Mouse (Mus musculus): ENCODE data around the gene Cldn15. TPM values are rescaled to one million over a fixed set of nuclear protein-coding genes. Genes with fewer than 3 reads are reported as not detected.
"Not testable (repeated sequence)": the region's sequence is repeated elsewhere in the genome, so short reads cannot be mapped to it uniquely, and the experiment has no call there.

The Cldn15 gene
- not detected for total RNA-seq (2021)

- intact Hi-C loops (cut with DNase I), result no loop called here
These were observed at the start of gene Cldn15 for GRCm38 (mm10) chr5:136966331-136966730. TSS of gene Cldn15 (plus strand) at chr5:136966616.

GRCm38 (mm10) chr5:136917613-136918242 is 48.7 kb upstream of the Cldn15 start:
- intact Hi-C loops (cut with DNase I), result no loop called here
- DNase-seq (ENCODE audit: low spot score in 2 of 2), result no peak

More at GRCm38 (mm10) chr5:136966331-136966730, at the start of gene Cldn15:
- no peak for DNase-seq (ENCODE audit: low spot score in 2 of 2)

GRCm38 (mm10) chr5:136918655-136919472 is 47.6 kb upstream of the Cldn15 start:
- DNase-seq (ENCODE audit: low spot score in 2 of 2), result peak; percentile 87
- intact Hi-C loops (cut with DNase I), result no loop called here

- intact Hi-C loops (cut with DNase I), result no loop called here
- DNase-seq (ENCODE audit: low spot score in 2 of 2), result peak; percentile 15 to 22
These were observed 46.7 kb upstream of the Cldn15 start for GRCm38 (mm10) chr5:136919546-136920301.

- DNase-seq (ENCODE audit: low spot score in 2 of 2), result no peak
- intact Hi-C loops (cut with DNase I), result no loop called here
These were observed 43.6 kb upstream of the Cldn15 start for GRCm38 (mm10) chr5:136922830-136923229.

GRCm38 (mm10) chr5:136923751-136924478 is 42.5 kb upstream of the Cldn15 start:
- DNase-seq (ENCODE audit: low spot score in 2 of 2), result no peak
- intact Hi-C loops (cut with DNase I), result no loop called here

GRCm38 (mm10) chr5:136929073-136929472 is 37.3 kb upstream of the Cldn15 start:
- peak; percentile 60 to 81 for DNase-seq (ENCODE audit: low spot score in 2 of 2)
- intact Hi-C loops (cut with DNase I), result loop anchor here (5.0 kb wide), 1 partner anchor 43 kb away; no protein-coding TSS in a partner anchor

- DNase-seq (ENCODE audit: low spot score in 2 of 2), result peak in 1 of 2 experiments; percentile 14
- intact Hi-C loops (cut with DNase I), result loop anchor here (10.0 kb wide), 1 partner anchor 173 kb away; no protein-coding TSS in a partner anchor
These were observed 34.5 kb upstream of the Cldn15 start for GRCm38 (mm10) chr5:136931896-136932295.

- intact Hi-C loops (cut with DNase I), result loop anchor here (10.0 kb wide), 1 partner anchor 172 kb away; no protein-coding TSS in a partner anchor
- DNase-seq (ENCODE audit: low spot score in 2 of 2), result no peak
These were observed 33.5 kb upstream of the Cldn15 start for GRCm38 (mm10) chr5:136932956-136933355.

GRCm38 (mm10) chr5:136933930-136934329 is 32.5 kb upstream of the Cldn15 start:
- no peak for DNase-seq (ENCODE audit: low spot score in 2 of 2)
- intact Hi-C loops (cut with DNase I), result loop anchor here (10.0 kb wide), 1 partner anchor 171 kb away; no protein-coding TSS in a partner anchor

- DNase-seq (ENCODE audit: low spot score in 2 of 2), result no peak
- intact Hi-C loops (cut with DNase I), result loop anchor here (10.0 kb wide), 1 partner anchor 169 kb away; no protein-coding TSS in a partner anchor
These were observed 30.3 kb upstream of the Cldn15 start for GRCm38 (mm10) chr5:136935905-136936695.

- intact Hi-C loops (cut with DNase I), result loop anchor here (10.0 kb wide), 1 partner anchor 168 kb away; no protein-coding TSS in a partner anchor
- DNase-seq (ENCODE audit: low spot score in 2 of 2), result no peak
These were observed 29.7 kb upstream of the Cldn15 start for GRCm38 (mm10) chr5:136936750-136937149.

- intact Hi-C loops (cut with DNase I), result loop anchor here (10.0 kb wide), 1 partner anchor 167 kb away; no protein-coding TSS in a partner anchor
- DNase-seq (ENCODE audit: low spot score in 2 of 2), result no peak
These were observed 28.8 kb upstream of the Cldn15 start for GRCm38 (mm10) chr5:136937621-136938020.

- intact Hi-C loops (cut with DNase I), result loop anchor here (10.0 kb wide), 1 partner anchor 166 kb away; no protein-coding TSS in a partner anchor
- DNase-seq (ENCODE audit: low spot score in 2 of 2), result no peak
These were observed 27.1 kb upstream of the Cldn15 start for GRCm38 (mm10) chr5:136939284-136939683.

- intact Hi-C loops (cut with DNase I); DNase-seq (ENCODE audit: low spot score in 2 of 2): not testable (repeated sequence)
These were observed 26.4 kb upstream of the Cldn15 start for GRCm38 (mm10) chr5:136940029-136940428.

- DNase-seq (ENCODE audit: low spot score in 2 of 2), result no peak
These were observed 25.4 kb upstream of the Cldn15 start for GRCm38 (mm10) chr5:136940845-136941560.

GRCm38 (mm10) chr5:136942781-136943180 is 23.6 kb upstream of the Cldn15 start:
- DNase-seq (ENCODE audit: low spot score in 2 of 2), result no peak
- intact Hi-C loops (cut with DNase I), result no loop called here

More at GRCm38 (mm10) chr5:136940845-136941560, 25.4 kb upstream of the Cldn15 start:
- intact Hi-C loops (cut with DNase I), result no loop called here
